Mouse (Mus musculus) cerebellum, adult (tissue): ENCODE measurements around the gene Ccdc153.

Experiments used
- ATAC-seq: cut with Nextera tagmentation; 2 replicates; pipeline ENCODE4 v1.9.2; 2017; ENCODE audit warnings: mild to moderate bottlenecking, moderate library complexity, mixed read lengths; ENCODE audit not compliant: insufficient number of reproducible peaks, low FRiP score, low TSS enrichment

Ccdc153 gene

GRCm38 (mm10) chr9:44240399-44240798, at the start of gene Ccdc153:
Gene Ccdc153 (plus strand): TSS chr9:44240676.
- ATAC-seq: no peak

GRCm38 (mm10) chr9:44191166-44191565, 49.3 kb upstream of the Ccdc153 start:
- no peak for ATAC-seq

- ATAC-seq: no peak
These were observed 48.2 kb upstream of the Ccdc153 start for GRCm38 (mm10) chr9:44192312-44192711.

GRCm38 (mm10) chr9:44192794-44193193, 47.7 kb upstream of the Ccdc153 start:
- no peak for ATAC-seq

GRCm38 (mm10) chr9:44194000-44194399, 46.5 kb upstream of the Ccdc153 start:
- ATAC-seq: no peak

- no peak for ATAC-seq
These were observed 44.1 kb upstream of the Ccdc153 start for GRCm38 (mm10) chr9:44196354-44196753.

- no peak for ATAC-seq
These were observed 41.3 kb upstream of the Ccdc153 start for GRCm38 (mm10) chr9:44199166-44199565.

- no peak for ATAC-seq
These were observed 40.9 kb upstream of the Ccdc153 start for GRCm38 (mm10) chr9:44199580-44199979.

- no peak for ATAC-seq
These were observed 40.0 kb upstream of the Ccdc153 start for GRCm38 (mm10) chr9:44200458-44200857.

GRCm38 (mm10) chr9:44207840-44208239, 32.6 kb upstream of the Ccdc153 start:
- no peak for ATAC-seq

- ATAC-seq: no peak
These were observed 31.1 kb upstream of the Ccdc153 start for GRCm38 (mm10) chr9:44209416-44209815.

- ATAC-seq: no peak
These were observed 28.1 kb upstream of the Ccdc153 start for GRCm38 (mm10) chr9:44212406-44212805.

GRCm38 (mm10) chr9:44213538-44213937, 26.9 kb upstream of the Ccdc153 start:
- ATAC-seq: no peak

- no peak for ATAC-seq
These were observed 14.5 kb upstream of the Ccdc153 start for GRCm38 (mm10) chr9:44225993-44226392.

- no peak for ATAC-seq
These were observed 8.9 kb upstream of the Ccdc153 start for GRCm38 (mm10) chr9:44231609-44232008.

- ATAC-seq: peak; percentile 65; the same call in 1 of the 2 replicates
These were observed 7.3 kb upstream of the Ccdc153 start for GRCm38 (mm10) chr9:44233021-44233801.

GRCm38 (mm10) chr9:44233802-44234478, 6.5 kb upstream of the Ccdc153 start, which contains the start of gene Cbl:
Gene Cbl (minus strand): TSS chr9:44234049.
- peak; percentile 87 for ATAC-seq

- ATAC-seq: 0 out of 2 replicates have a peak, but pooled peaks have one; percentile 9
These were observed 5.7 kb upstream of the Ccdc153 start for GRCm38 (mm10) chr9:44234479-44235427.

GRCm38 (mm10) chr9:44236601-44237000, 3.9 kb upstream of the Ccdc153 start:
- no peak for ATAC-seq

GRCm38 (mm10) chr9:44237128-44237527, 3.3 kb upstream of the Ccdc153 start:
- no peak for ATAC-seq
